Mouse (Mus musculus) urinary bladder, adult 18-20 months (tissue): Measurements from ENCODE around the gene Setd5.

Experiments
- DNase-seq, 2 experiments: peaks; one replicate each; pipeline ENCODE4 v3.0.0; 2022; ENCODE audit warnings: low spot score in 2 of 2, mixed read lengths in 2 of 2

The Setd5 gene

DNA sequence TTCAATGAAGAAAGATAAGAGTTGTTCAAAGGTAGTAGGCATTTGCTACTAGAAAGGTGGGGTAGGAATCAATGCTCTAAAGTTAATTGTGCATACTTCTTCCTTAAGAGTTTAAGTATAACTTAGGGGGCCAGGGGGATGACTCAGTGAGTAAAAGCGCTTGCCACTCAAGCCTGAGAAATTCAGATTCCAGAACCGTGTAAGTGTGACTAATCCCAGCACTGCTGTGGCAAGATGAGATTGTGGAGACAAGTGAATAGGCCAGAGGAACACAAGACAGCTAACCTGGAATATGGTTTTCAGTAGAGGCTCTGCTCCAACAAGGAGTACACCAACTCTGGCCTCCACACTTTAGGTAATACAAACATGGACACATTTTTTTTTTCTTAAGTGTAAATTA, 56.2 kb downstream of the Setd5 start:
- DNase-seq: no peak

DNA sequence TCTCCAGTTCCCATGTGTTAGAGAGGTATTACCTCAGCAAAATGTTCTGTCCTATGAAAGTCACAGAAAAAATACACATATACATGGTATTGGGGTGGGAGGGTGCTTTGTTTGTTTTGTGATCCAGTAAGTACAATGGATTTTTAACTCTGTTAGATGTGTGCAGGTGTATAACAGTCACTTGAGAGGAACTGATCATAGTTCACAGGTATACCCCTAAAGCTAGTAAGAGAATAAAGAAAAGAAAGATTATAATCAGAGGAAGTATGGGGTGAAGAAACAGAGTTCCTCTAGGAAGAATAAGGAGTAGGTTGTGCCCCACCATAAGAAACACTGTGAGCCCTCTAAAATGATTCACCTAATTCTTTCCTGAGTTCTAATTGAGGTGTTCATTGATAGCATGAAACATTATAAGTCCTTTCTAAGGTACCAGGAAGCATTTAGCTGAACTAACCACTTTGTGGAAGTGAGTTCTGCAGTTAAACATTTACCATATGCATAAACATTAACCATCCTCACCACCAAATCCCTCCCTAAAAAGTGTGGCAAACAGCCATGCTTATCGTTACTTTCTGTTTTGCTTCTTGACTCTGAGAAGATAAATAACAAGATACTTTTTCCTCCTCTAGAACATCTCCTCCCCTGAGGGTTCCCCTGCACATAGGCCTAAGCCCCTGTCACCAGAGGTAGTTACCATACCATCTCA, 64.4 kb downstream of the Setd5 start:
- DNase-seq: no peak

DNA sequence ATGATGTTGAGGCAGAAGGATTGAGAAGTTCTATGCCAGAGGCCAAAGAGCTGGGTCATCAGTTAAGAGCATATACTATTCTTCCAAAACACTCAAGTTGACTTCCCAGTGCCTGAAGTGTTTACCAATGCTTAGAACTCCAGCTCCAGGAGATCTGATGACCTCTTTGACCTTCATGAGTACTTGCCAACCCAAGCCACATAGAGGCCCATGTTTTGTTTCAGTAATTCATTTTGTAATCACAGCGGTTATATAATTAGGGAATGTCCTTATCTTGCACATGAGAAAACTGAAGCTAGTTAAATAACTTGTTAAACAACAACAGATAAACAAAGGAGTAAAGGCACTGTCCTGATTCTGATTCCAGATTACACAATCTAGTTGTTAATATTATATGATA, 67.6 kb downstream of the Setd5 start:
- DNase-seq: no peak

DNA sequence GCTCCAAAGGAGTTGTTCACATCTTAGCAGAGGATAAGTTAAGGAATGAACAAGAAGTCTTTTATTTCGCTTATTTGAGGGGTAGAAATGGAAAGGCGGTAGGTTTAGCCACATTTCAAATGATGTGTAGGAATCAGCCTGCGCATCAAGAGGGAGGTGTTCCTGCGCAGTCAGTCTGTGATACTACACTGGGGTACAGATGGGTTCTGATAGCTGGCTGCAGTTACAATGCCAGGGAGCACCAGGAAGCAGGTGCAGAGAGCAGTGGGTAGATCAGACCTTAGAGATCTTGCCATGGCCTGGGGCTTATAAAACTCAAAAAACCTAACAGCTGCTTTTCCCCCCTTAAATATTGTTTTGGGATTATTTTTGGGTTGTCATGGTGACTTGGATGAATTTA, 68.1 kb downstream of the Setd5 start:
- no peak for DNase-seq

DNA sequence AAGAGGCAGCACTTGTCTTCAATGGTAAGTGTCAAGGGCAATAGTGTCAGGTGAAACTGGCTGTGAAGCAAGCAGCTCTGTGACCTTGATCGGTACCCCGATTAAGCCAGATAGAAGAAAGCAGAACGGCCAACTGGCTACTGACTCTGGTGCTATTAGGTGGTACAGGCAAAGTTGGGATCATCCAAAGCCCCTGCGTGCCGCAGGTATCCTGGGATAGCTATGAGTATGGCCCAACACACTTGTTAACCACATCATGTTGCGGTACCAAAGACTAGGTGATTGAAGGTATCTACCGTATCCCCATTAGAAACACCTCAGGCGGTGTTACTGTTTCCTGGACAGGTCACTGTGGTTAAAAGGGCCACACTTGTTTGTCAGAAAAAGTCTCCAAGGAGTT, 76.9 kb downstream of the Setd5 start:
- no peak for DNase-seq

DNA sequence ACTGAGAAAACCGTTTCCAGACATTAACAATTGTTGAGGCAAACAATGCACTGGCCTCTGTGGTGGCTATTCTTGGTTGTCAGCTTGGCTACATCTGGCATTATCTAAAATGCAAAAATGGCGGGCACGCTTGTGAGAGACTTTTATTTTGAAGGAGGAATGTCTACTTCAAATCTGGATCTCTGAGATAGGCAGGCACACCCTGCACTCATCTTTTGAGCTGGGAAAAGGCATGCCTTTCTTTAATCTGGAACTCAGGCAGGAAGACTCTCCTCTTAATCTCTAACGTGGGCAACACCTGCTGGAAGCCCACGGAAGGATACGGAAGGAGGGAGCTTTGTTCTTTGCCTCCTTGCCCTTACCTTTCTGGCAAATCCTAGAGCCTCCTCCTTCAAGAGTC, 77.7 kb downstream of the Setd5 start:
- DNase-seq: no peak

DNA sequence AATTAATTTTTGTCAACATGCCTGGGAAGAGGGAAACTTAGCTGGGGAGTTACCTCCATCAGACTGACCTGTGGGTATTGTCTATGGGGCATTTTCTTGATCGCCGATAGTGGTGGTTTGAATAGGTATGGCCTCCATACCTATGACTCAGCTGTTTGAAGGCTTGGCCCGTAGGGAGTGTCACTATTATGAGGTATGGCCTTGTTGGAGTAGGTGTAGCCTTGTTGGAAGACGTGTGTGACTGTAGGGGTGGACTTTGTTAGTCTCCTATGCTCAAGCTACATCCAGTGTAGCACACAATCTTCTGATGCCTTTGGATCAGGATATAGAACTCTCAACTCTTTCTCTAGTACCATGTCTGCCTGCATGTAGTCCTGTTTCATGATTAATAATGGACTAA, 78.9 kb downstream of the Setd5 start:
- no peak for DNase-seq

DNA sequence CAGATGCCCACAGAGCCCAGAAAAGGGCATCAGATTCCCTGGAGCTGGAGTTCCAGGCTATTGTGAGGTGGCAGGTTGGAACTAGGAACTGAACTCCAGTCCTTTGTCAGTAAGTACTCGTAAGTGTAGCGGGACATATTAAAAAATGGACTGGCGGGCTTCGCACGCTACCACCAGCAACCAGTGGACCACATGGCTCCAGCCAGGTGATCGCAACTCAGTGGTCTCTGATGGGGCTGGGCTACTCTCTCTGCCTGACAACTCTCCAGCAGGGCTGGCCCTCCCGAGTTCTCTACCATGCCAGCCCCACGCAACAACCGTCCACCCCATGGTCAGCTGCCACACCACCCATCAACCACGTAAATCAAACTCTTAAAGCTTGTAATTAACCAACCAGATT, 82.9 kb downstream of the Setd5 start:
- DNase-seq: no peak

DNA sequence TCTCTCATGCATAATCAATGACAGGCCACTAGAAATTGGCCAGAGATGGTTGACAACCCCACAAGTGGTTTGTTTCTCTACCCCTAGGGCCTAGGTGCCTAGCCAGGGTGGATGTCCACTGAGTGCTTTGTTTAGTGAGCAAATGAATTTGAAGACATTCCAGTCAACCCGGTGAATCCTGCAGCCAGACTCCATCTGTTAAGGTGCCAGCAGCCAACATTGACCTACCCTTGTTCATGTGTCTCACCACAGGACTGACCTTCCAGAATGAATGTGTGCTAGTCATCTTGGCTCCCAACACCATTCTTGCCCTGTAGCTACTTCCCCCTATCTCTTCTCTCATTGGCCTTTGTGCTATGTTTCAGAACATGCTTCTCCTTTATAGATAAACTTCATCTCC, 84.8 kb downstream of the Setd5 start:
- no peak for DNase-seq

DNA sequence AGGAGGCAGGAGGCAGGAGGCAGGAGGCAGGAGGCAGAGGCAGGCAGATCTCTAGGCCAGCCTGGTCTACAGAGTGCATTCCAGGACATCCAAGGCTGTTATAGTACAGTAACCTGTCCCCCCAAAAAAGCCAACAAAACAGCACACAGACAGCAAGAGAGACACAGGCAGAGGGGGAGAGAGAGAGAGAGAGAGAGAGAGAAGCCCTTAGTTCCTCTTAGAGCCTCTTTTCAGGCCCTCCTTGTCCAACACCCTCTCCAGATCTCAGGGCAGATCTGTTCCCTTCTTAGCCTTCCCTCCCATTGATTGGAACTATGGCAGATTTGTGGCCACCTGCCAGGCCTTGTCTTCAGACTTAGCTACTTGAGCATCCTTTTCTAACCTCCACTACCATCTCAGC, 86.3 kb downstream of the Setd5 start:
- no peak for DNase-seq

DNA sequence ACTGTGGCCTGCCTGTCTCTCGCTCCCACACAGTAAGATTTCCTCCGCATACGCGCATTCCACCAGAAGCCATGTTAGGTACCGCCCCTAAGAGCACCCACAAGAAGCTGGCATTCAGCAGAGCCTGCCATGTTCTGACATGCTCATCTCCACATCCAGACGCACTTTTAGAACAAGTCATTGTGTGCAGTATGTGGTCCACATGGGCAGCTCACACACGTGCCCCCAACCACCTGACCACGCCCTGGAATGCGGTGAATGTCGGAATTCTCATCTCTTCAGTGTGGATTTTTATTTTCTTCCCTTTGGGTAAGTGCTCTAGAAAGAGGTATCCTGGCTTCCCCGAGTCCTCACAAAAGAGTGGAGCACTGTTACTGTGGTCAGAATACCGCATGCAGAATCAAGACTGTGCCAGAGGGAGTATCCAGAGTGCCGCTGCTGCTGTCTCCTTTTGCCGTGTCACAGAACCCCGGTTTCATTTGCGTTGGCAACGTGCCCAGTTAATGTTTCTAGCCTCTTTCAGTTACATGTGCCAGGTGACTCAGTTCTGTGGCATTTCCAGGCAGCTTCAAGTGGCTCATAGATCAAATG, 89.6 kb downstream of the Setd5 start:
- DNase-seq: peak; percentile 54 to 80

DNA sequence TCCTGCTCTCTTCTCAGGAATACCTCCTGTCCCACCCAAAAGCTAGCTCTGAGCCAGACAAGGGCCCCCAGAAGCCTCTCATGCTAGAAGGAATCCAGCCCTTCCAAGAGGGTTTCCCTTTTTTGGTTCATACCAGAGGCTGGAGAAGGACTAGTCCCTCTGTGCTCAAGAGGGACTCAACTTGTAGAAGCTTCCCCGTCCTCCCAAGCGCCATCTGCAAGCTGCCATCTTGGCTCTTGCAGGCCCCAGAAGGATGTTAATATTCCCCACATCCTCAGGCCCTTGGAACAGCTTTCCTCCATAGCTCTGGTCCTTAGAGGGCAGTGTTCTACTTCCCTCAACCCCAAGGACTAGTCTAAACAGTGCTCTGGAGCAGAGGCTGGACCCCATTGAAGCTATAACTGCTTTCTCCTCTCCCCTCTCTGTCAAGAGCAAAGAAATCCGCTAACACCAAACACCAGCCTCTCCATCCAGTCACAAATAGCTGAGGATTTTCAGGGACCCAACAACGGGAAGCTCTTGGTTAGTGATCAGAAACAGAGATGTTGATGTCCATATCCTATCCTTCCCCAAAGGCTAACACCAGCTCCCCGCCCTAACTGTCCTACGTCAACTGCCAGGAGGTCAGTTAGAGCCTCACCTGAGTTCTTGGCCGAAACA, 91.3 kb downstream of the Setd5 start:
- DNase-seq: no peak

DNA sequence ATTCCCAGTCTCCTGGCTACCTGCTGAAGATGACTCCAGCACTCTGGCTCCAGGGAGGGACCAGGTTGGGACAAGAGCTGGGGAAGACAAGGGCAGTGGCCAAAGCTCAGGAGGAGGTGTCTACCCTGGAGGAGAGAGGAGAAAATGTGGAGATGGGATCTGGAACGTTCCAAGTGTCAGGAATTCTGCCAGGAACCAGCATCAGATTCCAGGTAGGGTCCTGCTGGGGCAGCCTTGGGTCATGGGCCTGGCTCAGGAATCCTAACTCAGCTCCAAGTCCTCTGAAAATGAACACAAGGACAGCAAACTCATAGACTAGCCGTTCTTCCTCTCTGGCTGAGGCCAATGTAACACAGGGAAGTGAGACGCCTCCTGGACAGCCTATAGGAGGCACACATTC, 92.7 kb downstream of the Setd5 start:
- no peak for DNase-seq

DNA sequence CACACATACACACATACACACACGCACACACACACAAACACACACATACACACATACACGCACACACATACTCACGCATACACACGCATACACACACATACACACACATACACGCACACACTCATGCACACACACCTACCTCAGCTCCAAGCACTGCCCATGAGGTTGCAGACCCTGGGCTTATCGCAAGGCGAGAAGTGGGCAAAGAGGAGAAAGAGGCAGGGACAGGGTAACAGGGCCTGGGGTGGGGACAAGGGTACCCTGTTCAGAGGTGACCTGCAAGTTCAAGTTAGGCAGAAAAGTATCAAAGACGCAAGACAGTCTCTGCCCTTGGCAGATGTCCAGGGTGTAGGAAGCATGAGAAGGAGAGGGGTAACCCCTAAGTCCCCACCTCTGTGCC, 93.5 kb downstream of the Setd5 start:
- no peak for DNase-seq

DNA sequence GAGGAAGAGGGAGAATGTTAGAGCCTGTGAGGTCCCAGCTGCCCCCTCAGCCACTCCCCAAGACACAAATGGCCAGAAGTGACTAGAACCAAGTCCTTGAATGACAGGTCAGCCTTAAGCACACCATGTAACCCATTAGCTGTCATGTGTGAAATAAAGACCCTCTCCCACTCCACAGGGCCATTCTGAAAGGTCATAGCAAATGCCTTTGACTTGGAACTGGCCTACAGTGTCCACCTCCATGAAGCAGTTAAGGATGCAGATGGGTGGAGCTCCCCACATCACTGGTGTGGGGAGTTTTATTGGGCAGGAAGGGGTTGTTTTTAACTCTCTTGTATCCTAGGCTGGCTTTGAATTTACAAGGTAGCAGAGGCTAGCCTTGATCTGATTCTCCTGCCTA, 94.8 kb downstream of the Setd5 start:
- no peak for DNase-seq

DNA sequence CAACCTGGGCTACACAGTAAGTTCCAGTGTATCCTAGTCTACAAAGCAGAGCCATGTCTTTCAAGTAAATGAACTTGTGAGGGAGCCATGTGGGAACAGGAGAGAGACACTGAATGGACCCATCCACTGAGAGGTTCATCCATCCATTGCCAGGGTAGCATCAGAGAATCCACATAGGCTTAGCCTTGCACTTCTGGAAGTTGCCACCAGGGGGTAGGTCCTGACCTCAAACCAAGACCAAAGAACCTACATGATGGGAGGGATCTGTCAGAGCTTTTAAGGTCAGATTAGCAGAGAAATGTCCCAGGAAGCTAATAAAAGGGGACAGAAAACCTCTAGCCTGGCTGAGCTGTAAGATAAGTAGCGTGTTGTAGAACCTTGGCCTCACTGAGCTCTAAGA, 95.4 kb downstream of the Setd5 start:
- DNase-seq: peak in 1 of 2 experiments; percentile 31

DNA sequence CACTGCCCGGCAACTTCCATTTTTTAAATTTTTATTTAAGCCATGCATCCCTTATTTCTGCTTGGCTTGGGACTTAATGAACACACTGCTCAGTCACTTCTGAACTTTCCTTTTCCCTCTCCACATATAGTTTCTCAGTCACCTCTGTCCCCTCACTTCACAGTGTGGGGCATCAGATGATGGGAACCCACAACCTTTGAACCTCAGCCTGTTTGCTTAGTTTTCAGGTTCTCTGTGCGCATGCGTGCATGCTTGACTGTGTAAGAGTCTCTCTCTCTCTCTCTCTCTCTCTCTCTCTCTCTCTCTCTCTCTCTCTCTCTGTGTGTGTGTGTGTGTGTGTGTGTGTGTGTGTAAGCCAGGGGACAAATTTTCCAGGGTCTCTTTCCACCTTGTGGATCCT, 98.3 kb downstream of the Setd5 start:
- DNase-seq: no peak

DNA sequence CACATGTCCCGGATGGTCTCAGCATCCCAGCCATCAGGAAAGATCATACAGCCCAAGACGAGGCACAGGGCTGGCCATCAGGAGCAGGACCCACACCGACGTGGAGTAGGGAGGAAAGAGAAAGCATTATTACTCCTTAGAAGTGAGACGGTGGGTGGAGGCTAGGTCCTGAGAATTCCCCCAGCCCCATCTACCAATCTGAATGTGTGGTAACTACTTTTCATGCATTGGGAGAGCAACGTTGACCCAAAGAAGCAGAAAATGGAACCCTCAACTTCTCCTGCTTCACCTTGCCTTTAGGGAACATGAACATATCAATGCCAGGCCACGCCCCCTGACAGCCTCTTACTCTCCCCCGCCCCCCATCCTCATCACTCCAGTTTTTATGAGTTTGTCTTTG, 99.4 kb downstream of the Setd5 start:
- DNase-seq: no peak

DNA sequence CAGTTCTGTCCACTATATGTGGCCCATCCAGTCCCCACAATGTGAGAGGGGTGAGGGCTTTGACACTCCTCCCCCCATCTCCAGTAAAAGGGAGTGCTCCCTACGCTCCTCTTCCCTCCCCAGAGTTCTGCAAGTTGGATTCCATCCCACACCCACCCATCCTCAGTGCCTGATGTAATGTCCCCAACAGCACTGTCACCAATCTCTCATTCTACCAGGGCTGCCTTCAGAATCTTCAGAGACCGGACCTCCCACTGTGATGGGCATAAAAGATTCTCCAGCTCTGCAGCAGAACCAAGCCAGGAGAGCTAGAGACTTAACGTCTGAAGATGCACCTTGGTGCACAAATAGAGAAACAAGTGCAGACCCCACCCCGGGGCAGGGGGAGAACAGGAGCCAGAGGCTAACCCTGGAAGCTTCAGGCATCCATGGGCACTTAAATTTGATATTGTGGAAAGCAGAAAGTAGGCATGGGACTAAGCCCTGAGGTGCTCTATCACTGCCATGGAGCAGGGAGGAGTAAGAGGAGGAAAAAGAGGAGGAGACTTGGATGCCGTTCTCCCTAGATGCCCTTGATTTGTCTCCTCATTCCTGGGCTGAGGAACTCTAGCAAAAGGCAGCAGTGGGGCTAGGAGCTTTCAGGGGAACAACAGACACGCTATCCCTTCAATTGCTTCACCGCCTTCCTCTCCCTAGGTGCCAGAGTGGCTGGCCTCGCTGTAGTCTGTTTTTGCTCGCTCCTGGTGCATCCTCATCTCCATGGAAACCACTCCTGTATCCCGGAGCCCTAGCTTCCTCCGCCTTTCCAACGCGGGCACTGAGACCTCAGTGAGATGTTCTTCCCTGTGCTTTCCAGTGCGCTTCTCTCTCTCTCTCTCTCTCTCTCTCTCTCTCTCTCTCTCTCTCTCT, 101.4 kb downstream of the Setd5 start:
- no peak for DNase-seq

DNA sequence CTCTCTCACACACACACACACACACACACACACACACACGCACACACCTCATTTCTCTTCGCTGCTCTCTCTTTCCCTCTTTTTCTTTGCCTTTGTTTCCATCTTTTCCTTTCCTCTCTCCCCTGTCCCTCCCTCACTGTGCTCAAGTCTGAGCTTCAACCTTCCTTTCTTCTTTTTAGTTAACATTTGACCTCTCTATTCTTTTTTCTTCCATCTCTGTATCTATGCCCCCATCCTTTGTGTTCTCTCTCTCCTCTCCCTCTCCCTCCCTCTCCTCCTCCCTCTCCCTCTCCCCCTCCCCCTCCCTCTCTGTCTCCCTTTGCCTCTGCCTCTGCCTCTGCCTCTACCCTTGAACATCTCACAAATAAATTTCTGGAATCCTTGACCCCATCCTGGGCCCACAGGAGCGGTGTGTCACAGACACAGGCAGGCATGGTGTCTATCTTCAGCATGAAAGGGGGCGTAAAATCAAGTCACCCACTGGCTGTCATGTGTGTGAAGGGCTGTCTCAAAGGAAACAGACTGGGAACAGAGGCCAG, 102.1 kb downstream of the Setd5 start:
- DNase-seq: no peak

DNA sequence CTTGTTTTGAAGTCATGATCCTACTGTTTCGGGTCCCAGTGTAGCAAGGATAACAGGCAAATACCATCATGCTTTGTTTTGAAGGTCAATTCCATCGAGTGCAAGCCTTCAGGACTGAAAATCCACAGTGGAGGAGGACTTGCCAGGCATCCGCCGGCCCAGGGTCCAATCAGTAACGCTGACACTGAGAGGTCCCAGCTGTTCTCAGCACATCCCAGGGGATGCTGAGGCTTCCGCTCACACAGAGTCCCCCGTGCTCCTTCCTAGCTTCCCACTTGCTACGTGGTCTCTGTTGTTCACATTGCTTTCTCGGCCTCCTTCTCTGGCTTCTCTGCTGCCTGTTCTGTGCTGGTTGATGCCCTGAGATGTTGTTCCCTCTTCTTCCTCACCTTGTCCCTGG, 107.0 kb downstream of the Setd5 start:
- no peak for DNase-seq

DNA sequence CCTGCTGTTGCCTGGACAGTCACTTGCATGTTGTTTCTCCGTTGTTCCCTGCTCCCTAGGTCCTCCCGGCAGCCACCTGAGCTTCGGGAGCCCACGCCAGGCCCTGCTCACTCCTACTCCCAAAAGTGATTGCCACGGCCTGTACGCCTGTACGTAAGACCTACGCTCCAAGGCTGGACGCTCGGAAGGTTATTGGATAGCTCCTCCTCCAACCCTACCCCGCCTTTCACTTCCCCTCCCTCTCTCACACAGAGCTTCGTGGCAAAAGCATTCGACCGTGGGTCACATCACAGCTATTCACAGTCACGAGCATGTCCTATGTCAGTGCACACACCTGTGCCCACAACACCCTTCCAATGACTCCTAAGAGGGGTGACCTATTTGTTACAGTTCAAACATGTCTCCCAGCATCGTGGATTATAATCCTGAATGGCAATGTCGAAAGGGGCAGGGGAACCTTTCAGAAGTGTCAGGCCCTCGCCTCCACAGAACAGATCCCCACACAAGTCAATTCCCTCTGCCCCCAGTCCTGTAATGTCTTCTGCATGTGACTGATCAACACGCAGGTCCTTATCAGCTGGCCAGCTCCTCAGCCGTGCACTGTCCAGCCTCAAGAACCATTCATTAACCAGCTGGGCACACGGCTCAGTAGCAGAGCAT, 107.8 kb downstream of the Setd5 start:
- DNase-seq: no peak
